In genomic region chr1:23495412-23495811, GRCm38 (mm10) we compare ENCODE assay signal across 12 mouse cellular contexts.
A peak's percentile ranks its signal among the peaks of the same experiment; 100 is the strongest.
DNase-seq lines count a peak whose midpoint lies in the region; ATAC-seq and TF ChIP-seq lines count a peak whose summit lies in the region.
"Had no signal": no experiment of that assay in that cellular context is flagged by ENCODE, and none has a peak within 500 bp of the region (broad histone marks: within the 10 kb centered on the region; RNA-seq: fewer than 3 reads in every experiment).

No protein-coding gene starts in this region.

- 41% methylated on average over 4 of the region's 4 CpGs for WGBS in kidney, adult 2 months
- WGBS in forebrain, postnatal 0 days: 18% methylated on average over 4 of the region's 4 CpGs
- WGBS in neural tube, embryonic 15.5 days: 49% methylated on average over 4 of the region's 4 CpGs

- H3K9ac ChIP-seq in ES-E14 (ENCODE audit: insufficient read depth, low read depth, low read length, poor library complexity, severe bottlenecking): no peak overlapping the region
- no peak overlapping the region for H3K9ac ChIP-seq in forebrain, postnatal 0 days
- no peak overlapping the region for H3K9ac ChIP-seq in neural tube, embryonic 15.5 days (replicated peaks)
- H3K9ac ChIP-seq: hindbrain, embryonic 15.5 days; midbrain, embryonic 12.5 days had no signal

- TF ChIP-seq CTCF in kidney, adult 2 months (conservative IDR thresholded peaks at IDR 0.05; ENCODE audit: insufficient read depth, insufficient read length, low read depth, low read length): no peak
- peak; percentile 39 for TF ChIP-seq CTCF in forebrain, postnatal 0 days (IDR thresholded peaks at IDR 0.05; ENCODE audit: low read depth)

- H3K27me3 ChIP-seq in kidney, adult 2 months (replicated peaks; ENCODE audit: control insufficient read depth, insufficient read depth, low read length): no peaks in the 10 kb centered on the region
- no peaks in the 10 kb centered on the region for H3K27me3 ChIP-seq in forebrain, postnatal 0 days (ENCODE audit: insufficient read depth, low read length)
- no peaks in the 10 kb centered on the region for H3K27me3 ChIP-seq in neural tube, embryonic 15.5 days (replicated peaks)
- H3K27me3 ChIP-seq: hindbrain, embryonic 15.5 days; midbrain, embryonic 12.5 days had no signal

- peak; percentile 45; the same call in 1 of the 2 replicates for ATAC-seq in forebrain, postnatal 0 days
- no peak for ATAC-seq in neural tube, embryonic 15.5 days (ENCODE audit: low FRiP score)

- H3K4me3 ChIP-seq in kidney, adult 2 months (ENCODE audit: insufficient read depth, low read depth, low read length): no peak overlapping the region
- H3K4me3 ChIP-seq in ES-E14 (ENCODE audit: insufficient read depth in 1 of 2, low read depth in 1 of 2, low read length in 2 of 2, poor library complexity in 1 of 2, severe bottlenecking in 1 of 2): no peak overlapping the region
- no peak overlapping the region for H3K4me3 ChIP-seq in forebrain, postnatal 0 days (ENCODE audit: low read depth, low read length)
- no peak overlapping the region for H3K4me3 ChIP-seq in neural tube, embryonic 15.5 days (replicated peaks)
- H3K4me3 ChIP-seq: hindbrain, embryonic 15.5 days; midbrain, embryonic 12.5 days had no signal

- no peaks in the 10 kb centered on the region for H3K9me3 ChIP-seq in ES-E14 (ENCODE audit: control insufficient read depth, insufficient read depth, low read depth, low read length)
- no peaks in the 10 kb centered on the region for H3K9me3 ChIP-seq in forebrain, postnatal 0 days (ENCODE audit: low read length)
- peaks cover 5% of the 10 kb centered on the region; the same call in 1 of the 2 replicates for H3K9me3 ChIP-seq in neural tube, embryonic 15.5 days (replicated peaks)
- H3K9me3 ChIP-seq: hindbrain, embryonic 15.5 days; midbrain, embryonic 12.5 days had no signal

- H3K27ac ChIP-seq in kidney, adult 2 months (ENCODE audit: insufficient read depth, low read depth, low read length): no peak overlapping the region
- H3K27ac ChIP-seq in ES-E14 (ENCODE audit: insufficient read depth, low read depth, low read length, poor library complexity, severe bottlenecking): no peak overlapping the region
- no peak overlapping the region for H3K27ac ChIP-seq in forebrain, postnatal 0 days (ENCODE audit: low read depth, low read length)
- H3K27ac ChIP-seq in neural tube, embryonic 15.5 days (replicated peaks): no peak overlapping the region
- H3K27ac ChIP-seq: hindbrain, embryonic 15.5 days; midbrain, embryonic 12.5 days had no signal

- H3K4me1 ChIP-seq in kidney, adult 2 months (ENCODE audit: control insufficient read depth, insufficient read depth, low read length): no peaks in the 10 kb centered on the region
- no peaks in the 10 kb centered on the region for H3K4me1 ChIP-seq in ES-E14 (ENCODE audit: control insufficient read depth in 2 of 2, insufficient read depth in 2 of 2, low read length in 2 of 2, poor library complexity in 1 of 2)
- H3K4me1 ChIP-seq in forebrain, postnatal 0 days (ENCODE audit: insufficient read depth): peaks cover 3% of the 10 kb centered on the region; the same call in 1 of the 2 replicates
- peaks cover 9% of the 10 kb centered on the region for H3K4me1 ChIP-seq in neural tube, embryonic 15.5 days
- H3K4me1 ChIP-seq: midbrain, embryonic 12.5 days had no signal

- no peak overlapping the region for H3K4me2 ChIP-seq in forebrain, postnatal 0 days (ENCODE audit: low read depth)
- no peak overlapping the region for H3K4me2 ChIP-seq in neural tube, embryonic 15.5 days
- H3K4me2 ChIP-seq: hindbrain, embryonic 15.5 days; midbrain, embryonic 12.5 days had no signal

- H3K36me3 ChIP-seq in kidney, adult 2 months (ENCODE audit: control insufficient read depth, insufficient read depth, low read length): no peaks in the 10 kb centered on the region
- H3K36me3 ChIP-seq in ES-E14 (ENCODE audit: control insufficient read depth, insufficient read depth, low read length, poor library complexity, severe bottlenecking): no peaks in the 10 kb centered on the region
- H3K36me3 ChIP-seq in forebrain, postnatal 0 days (ENCODE audit: insufficient read depth): no peaks in the 10 kb centered on the region
- no peaks in the 10 kb centered on the region for H3K36me3 ChIP-seq in neural tube, embryonic 15.5 days
- H3K36me3 ChIP-seq: hindbrain, embryonic 15.5 days; midbrain, embryonic 12.5 days had no signal

- TF ChIP-seq POLR2A in kidney, adult 2 months (IDR thresholded peaks at IDR 0.05; ENCODE audit: low read depth, low read length): no peak

- peak; percentile 22 for DNase-seq in kidney, adult 2 months
- no peak for DNase-seq in kidney, adult 8-10 months
- DNase-seq in 416B (ENCODE audit: low read depth) (peak; percentile 33), ES-E14 (ENCODE audit: low read depth, low spot score) (no peak)
- peak; percentile 39 for DNase-seq in forebrain, postnatal 0 days
- DNase-seq in layer of hippocampus, adult 11-12 months (ENCODE audit: low spot score): no peak
- DNase-seq: cerebellum, postnatal 36 days; right cerebral cortex, postnatal 25 days; thymus, adult 18-20 months had no signal

- in situ Hi-C loops in ES-E14 (cut with MboI; ENCODE audit: low sequenced_read_pairs in 2 of 2, unreplicated experiment in 2 of 2): no loop called here

TF ChIP-seq in ES-E14, 5 proteins besides CTCF, POLR2A, EP300 and RAD21:
- 0 out of 2 replicates have a peak, but pooled peaks have one; percentile 20 for TF ChIP-seq ZC3H11A (IDR thresholded peaks at IDR 0.05; ENCODE audit: borderline replicate concordance, low read depth, low read length)
- TF ChIP-seq MAFK (IDR thresholded peaks at IDR 0.05; ENCODE audit: insufficient read depth, low read depth, low read length): peak; percentile 93
- TF ChIP-seq CHD2 (IDR thresholded peaks at IDR 0.05; ENCODE audit: low read depth, low read length): no peak
- no peak for TF ChIP-seq ZNF384 (IDR thresholded peaks at IDR 0.05; ENCODE audit: low read depth, low read length)
- no peak for TF ChIP-seq HCFC1 (IDR thresholded peaks at IDR 0.05; ENCODE audit: borderline replicate concordance, insufficient read depth, low read length)

Comparison
In these comparisons a context has a peak if more than half of its experiments do, and no peak if none do; other contexts are left out.
1. DNase-seq: peak in kidney, adult 2 months (single experiment), 416B (single experiment) and forebrain, postnatal 0 days (single experiment); none in kidney, adult 8-10 months (0 of 2), ES-E14 (single experiment) and layer of hippocampus, adult 11-12 months (single experiment).